Mouse (Mus musculus) left cerebral cortex, adult 11 months (tissue): ENCODE measurements at regions not wholly inside any gene's neighbourhood (a gene's known extent, or its start where the extent isn't known, plus 50 kb on each side); places are given as distances from the start of the nearest gene placed in this dataset.
"Not testable (repeated sequence)": the region's sequence is repeated elsewhere in the genome, so short reads cannot be mapped to it uniquely, and the experiment has no call there.

ENCODE experiments used
- DNase-seq: peaks from one replicate; pipeline ENCODE4 v3.0.0; 2022; ENCODE audit warnings: low spot score

- DNase-seq = no peak
These were observed 520.2 kb upstream of the Stxbp6 start for GRCm38 (mm10) chr12:45594689-45595088.

- DNase-seq = no peak
These were observed 515.7 kb upstream of the Stxbp6 start for GRCm38 (mm10) chr12:45590191-45590590.

GRCm38 (mm10) chr12:45585763-45586162 is 511.3 kb upstream of the Stxbp6 start:
- DNase-seq = no peak

GRCm38 (mm10) chr12:45563325-45564030 is 489.0 kb upstream of the Stxbp6 start:
- DNase-seq = no peak

- DNase-seq = no peak
These were observed 488.2 kb upstream of the Stxbp6 start for GRCm38 (mm10) chr12:45562637-45563220.

- DNase-seq = no peak
These were observed 487.4 kb upstream of the Stxbp6 start for GRCm38 (mm10) chr12:45561889-45562288.

- DNase-seq = no peak
These were observed 486.9 kb upstream of the Stxbp6 start for GRCm38 (mm10) chr12:45561362-45561761.

GRCm38 (mm10) chr12:45549906-45550305 is 475.4 kb upstream of the Stxbp6 start:
- not testable (repeated sequence) for DNase-seq

- DNase-seq = no peak
These were observed 445.0 kb upstream of the Stxbp6 start for GRCm38 (mm10) chr12:45519554-45519953.

- no peak for DNase-seq
These were observed 439.9 kb upstream of the Stxbp6 start for GRCm38 (mm10) chr12:45514459-45514858.

- DNase-seq = no peak
These were observed 433.0 kb upstream of the Stxbp6 start for GRCm38 (mm10) chr12:45507400-45507982.

- DNase-seq = no peak
These were observed 425.3 kb upstream of the Stxbp6 start for GRCm38 (mm10) chr12:45499834-45500233.

GRCm38 (mm10) chr12:45498230-45498629 is 423.7 kb upstream of the Stxbp6 start:
- DNase-seq = no peak

GRCm38 (mm10) chr12:45489029-45489428 is 414.5 kb upstream of the Stxbp6 start:
- DNase-seq = no peak

- no peak for DNase-seq
These were observed 402.4 kb upstream of the Stxbp6 start for GRCm38 (mm10) chr12:45476881-45477280.

- DNase-seq = no peak
These were observed 393.6 kb upstream of the Stxbp6 start for GRCm38 (mm10) chr12:45468093-45468492.

GRCm38 (mm10) chr12:45467058-45467457 is 392.5 kb upstream of the Stxbp6 start:
- peak; percentile 26 for DNase-seq

- DNase-seq = peak; percentile 66
These were observed 391.6 kb upstream of the Stxbp6 start for GRCm38 (mm10) chr12:45466066-45466465.

- DNase-seq = no peak
These were observed 390.4 kb upstream of the Stxbp6 start for GRCm38 (mm10) chr12:45464952-45465351.

- DNase-seq = not testable (repeated sequence)
These were observed 384.2 kb upstream of the Stxbp6 start for GRCm38 (mm10) chr12:45458746-45459145.

- peak; percentile 48 for DNase-seq
These were observed 369.1 kb upstream of the Stxbp6 start for GRCm38 (mm10) chr12:45443512-45444190.

GRCm38 (mm10) chr12:45442474-45442873 is 368.0 kb upstream of the Stxbp6 start:
- no peak for DNase-seq

GRCm38 (mm10) chr12:45439745-45440144 is 365.2 kb upstream of the Stxbp6 start:
- DNase-seq = no peak
